Mouse (Mus musculus): ENCODE measurements at regions not wholly inside any gene's neighbourhood (a gene's known extent, or its start where the extent isn't known, plus 50 kb on each side); places are given as distances from the start of the nearest gene placed in this dataset.

- TF ChIP-seq POLR2A (IDR thresholded peaks at IDR 0.05; ENCODE audit: insufficient read depth, low read depth, low read length) (no peak), EP300 (IDR thresholded peaks at IDR 0.05; ENCODE audit: insufficient read depth, low read depth, low read length) (no peak)
Observed at GRCm38 (mm10) chr13:60123964-60124363, 53.2 kb downstream of the Gas1 start.

Measured in heart, adult 2 months (tissue).